Mouse (Mus musculus): ENCODE results near the gene Ppdpf.
A peak's percentile ranks its signal among the peaks of the same experiment; 100 is the strongest.
"Not testable (repeated sequence)": the region's sequence is repeated elsewhere in the genome, so short reads cannot be mapped to it uniquely, and the experiment has no call there.

Gene Ppdpf

DNA sequence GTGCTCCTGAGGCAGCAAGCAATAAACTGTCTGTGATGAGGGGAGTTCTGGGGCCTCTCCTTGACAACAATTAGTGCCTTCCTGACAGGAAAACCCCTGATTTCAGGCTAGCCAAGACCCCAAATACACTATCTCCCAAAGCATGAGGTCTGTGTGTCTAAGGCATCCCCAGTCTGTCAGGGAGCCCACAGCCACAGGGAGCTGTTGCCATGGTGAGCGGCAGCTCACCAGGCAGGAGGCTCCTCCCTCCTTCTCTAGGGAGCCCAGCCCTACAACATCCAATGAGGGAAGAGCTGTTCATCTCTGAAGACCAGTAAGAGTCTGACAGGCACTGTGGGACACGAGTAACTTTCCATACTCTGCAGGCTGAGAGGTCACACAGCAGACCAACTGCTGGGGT, 27.3 kb upstream of the Ppdpf start:
- no peak for DNase-seq

DNA sequence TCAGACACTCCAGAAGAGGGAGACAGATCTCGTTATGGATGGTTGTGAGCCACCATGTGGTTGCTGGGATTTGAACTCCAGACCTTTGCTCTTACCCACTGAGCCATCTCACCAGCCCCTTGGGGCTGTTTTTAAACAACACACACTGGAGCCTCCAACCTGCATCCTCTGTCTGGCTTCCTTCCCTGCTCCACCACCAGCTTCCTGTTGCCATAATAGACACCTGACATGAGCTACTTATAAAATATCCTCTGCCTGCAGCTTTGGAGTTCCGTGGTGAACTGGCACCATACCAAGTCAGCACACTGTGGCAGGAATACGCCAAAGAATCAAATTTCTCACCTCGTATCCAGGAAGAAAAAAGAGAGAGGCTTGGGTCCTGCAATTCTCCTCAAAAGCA, 26.2 kb upstream of the Ppdpf start:
- DNase-seq = no peak

DNA sequence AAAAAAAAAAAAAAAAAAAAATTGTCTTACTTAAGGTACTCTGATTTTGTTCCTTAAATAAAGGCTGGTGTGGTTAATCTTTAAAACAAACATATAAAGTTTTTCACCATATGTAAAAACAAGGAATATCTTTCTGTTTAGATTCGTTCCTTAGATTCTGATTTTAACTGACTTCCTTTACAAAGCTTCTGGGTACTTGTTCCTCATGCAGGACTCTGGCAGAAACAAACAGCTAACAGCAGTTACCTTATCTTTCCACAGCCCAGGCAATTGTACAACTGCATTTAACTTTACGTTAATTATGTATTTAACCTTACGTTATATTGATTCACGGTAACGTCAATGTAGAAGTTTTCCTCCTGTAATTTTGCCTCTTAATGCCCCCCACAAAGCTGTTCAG, 20.6 kb upstream of the Ppdpf start:
- no peak for DNase-seq

DNA sequence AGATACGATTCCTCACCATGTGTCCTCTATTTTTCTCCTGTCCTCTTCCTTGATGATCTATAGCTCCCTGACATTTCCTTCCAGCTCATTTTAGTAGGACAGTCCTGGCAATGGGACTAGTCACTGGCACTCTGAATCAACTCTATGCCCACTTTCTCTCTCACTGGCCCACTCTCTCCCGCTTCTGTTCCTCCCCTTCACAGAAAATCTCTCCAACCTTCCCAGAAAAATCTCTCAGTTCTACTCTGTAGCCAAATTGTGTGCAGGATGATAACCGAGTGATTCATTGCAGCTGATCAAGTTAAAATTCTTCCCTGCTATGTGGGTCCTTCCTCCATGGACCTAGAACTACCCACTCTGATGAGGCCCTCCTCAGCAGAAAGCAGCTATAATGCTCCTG, 12.4 kb upstream of the Ppdpf start:
- DNase-seq = no peak

DNA sequence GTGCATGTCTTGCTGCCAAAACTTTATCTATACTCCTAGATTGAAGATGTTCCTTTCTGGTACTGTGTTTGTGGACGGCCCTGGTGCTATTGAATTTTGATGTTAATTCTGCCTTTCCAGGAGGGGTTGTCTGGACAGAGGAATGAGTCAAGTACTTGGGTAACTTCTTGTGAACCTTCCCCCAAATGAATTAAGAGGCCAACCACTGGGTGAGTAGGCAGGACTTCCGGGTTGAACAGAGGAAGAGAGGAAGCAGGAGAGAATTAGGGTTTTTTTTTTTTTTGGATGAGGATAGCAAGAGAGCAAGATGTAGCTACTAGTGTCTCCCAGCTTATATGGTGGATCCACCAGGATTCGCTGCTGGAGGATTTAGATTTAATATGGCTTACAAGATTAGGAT, 9.0 kb upstream of the Ppdpf start:
- DNase-seq = no peak

DNA sequence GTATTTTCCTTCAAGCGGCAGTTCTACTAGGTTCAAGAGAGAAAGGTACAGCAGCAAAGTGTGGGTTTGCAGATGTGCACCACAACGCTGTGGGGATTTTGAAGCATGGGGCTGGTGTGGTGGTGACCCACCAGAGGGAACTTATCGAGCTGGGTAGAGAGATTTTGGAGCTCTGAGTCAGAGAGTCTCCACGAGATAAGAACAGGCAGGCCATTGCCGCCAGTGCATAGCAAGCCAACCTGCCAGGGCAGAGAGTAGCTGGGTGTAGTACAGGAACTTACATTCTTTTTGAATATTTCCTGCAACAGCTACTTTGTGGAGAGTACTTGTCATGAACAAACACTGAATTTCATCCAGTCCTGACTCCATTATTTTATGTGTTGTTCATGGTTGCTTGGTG, 8.6 kb upstream of the Ppdpf start:
- no peak for DNase-seq

DNA sequence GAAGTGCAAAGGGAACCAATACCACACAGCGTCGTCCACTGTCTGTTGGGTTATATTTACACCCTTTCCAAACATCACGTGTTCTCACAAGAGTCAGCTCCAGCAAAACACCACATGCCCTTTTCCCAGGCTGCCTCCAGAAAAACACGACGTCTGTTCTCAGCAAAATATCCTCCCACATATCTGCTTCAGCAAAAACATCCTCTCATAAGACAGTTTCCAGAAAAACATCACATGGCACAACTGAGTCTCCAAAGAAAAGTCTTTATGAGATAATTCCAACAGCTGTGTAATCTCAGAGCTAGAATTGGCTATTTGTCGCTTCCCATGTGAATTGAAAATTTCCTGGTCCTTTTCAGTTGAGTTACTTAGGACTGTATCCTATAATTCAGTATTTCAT, 6.1 kb upstream of the Ppdpf start:
- no peak for DNase-seq

DNA sequence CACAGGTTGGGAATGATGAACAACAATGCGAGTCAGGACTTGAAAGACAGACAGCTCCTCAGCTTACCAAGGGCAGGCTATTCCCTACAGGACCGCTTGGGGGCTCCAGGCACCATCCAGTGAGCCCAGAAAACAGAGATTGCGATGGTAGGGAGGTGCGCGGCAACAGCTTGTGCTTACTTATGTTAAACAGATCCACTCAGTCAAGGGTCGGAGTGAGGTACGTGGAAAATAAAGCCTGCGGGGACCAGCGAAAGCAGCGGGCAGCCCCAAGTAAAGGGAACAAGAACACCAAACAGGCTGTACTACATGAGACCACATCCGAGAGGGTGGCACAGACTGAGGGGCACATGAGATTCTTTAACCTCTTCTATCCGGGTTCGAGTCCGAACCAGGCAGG, 412 bp upstream of the Ppdpf start:
- peak; percentile 87 to 90 for DNase-seq

DNA sequence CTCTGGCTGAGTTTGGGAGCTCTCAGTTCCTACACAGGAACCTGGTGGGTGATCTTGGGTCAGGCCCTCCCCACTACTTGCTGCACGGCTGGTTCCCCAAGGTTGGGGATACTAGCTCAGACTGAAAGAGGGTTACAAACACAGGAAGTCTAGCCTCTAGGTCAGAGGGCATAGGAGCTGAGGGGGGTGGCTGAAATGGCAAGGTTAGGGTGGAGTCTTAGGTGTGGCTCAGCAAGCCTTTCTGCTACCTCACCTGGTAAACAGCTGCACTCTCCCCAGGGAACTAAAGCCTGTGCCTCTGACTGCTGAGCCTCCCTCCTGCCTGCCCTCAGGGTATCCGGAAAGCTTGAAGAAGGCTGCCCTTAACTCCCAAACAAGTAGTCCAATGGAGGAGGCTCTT, 1.6 kb downstream of the Ppdpf start:
- DNase-seq = peak; percentile 49 to 57

DNA sequence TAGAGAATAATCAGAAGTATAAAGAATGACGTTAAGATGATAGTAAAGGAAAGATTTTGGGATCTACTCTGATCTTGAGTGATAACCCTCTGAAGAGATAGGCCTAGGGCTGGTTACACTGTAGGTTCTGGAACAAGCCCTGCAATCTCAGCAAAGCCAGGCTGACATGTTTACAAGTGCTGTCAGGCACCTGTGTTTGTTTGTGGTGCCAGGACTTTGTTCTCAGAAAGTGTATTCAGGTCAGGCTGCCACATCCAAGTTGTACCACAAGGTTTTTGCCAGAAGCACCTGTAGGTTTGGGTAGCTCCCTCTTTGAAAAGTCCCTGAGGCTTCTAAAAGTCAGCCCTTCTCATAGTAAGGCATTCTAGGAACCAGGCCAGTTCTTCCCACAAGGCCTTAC, 2.3 kb downstream of the Ppdpf start:
- DNase-seq = no peak

DNA sequence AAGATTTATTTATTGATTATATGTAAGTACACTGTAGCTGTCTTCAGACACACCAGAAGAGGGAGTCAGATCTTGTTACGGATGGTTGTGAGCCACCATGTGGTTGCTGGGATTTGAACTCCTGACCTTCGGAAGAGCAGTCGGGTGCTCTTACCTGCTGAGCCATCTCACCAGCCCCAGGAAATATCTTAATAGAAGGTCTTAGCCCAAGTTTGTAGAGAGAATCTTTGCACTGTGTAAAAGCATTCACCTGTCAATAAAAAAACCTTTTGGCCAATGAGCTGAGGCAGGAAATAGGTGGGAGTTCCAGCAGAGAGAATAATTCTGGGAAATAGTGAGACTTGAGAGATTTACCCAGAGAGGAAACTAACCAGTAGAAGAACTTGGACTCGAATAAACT, 4.3 kb downstream of the Ppdpf start:
- not testable (repeated sequence) for DNase-seq

DNA sequence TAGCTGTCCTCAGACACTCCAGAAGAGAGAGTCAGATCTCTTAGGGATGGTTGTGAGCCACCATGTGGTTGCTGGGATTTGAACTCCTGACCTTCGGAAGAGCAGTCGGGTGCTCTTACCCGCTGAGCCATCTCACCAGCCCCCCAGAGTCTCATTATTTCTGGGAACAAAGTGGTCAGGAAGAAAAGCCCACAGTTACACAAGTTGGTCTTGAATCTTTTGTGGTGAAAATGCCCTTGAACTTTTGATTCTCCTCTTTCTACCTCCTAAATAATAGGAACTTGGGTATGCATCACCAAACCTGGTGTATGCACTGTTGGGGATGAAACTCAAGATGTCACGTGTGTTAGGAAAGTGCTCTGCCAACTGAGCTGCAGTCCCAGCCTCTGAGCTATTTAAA, 4.9 kb downstream of the Ppdpf start:
- DNase-seq = no peak

DNA sequence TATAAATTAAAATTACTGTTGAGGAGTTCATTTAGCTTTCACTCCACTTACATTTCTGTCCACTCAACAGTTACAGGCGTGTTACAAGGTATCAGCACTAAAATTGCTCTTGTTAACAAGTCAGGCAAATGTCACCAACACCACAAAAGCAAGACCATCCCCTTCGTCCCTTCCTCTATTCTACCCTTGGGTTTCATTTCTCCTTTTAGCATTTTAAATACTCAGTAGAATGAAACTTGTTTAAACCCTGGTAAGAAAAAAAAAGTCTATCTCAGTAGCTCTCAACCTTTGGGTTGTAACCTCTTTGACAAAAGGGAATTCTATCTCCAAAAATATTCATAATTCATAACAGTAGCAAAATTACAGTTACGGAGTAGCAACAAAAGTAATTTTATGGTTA, 6.0 kb downstream of the Ppdpf start:
- peak; percentile 35 to 50 for DNase-seq

DNA sequence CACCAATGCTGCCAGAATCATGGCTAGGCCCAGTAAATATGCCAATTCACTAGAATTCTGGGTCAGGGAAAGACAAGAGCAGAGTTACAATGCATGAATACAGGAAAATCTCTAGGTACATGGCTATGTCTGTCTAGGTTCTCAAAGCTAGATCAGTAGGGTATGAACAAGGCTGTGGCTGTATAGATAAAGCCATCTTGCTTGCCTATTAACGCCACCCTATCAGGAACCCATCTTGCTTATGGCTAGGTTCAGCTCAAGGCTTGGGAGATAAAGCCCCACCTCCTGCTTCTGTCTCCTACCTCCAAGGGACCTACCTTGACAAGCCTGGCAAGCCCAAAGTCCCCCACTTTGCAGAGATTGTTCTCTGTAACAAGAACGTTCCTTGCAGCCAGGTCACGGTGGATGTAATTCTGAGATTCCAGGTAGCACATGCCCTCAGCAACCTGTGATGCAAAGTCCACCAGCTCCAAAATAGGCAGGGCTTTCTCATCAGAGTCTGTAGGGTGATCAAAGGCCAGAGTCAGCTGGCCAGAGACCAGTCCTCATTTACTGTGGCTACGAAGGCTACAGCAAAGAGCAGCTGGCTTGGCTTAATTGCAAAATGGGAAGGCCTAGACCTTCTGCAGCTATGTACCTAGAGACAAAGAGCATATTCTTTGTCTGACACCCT, 9.7 kb downstream of the Ppdpf start:
- DNase-seq = no peak

DNA sequence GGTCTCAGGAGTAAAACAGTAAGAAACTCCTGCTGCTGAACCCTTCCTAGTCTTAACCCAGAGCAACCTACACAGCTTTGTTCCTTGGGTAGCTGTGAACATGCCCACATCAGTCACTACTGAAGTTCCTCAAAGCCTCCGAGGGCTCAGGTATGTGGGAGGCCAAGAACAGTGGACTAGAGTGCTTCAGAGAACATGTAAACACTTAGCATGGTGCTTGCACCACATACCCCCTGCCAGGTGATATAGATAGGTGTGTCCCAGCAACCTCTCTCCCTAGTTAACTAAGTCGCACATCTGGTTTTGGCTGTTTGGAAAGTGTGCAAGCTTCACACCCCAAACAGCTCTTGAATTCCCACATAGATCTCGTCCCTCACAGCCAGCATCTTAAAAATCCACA, 14.6 kb downstream of the Ppdpf start:
- no peak for DNase-seq

DNA sequence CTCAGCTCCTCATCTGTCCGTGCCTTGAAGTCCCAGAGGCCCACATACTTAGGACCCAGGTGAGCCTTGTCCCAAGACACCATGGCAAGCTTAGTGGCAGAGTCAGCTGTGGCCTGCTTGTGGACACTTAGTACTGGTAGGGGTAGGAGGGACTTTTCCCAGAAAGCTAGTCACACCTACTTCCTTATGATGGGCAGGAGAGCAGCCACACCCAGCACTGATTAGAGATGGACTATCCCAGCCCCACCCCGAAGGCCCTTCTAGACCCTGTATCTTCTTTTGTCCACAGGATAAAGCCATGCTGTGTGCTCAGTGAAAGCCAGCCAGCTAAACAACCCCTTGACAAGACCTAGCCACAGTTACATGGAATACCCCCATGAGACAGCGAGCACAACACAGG, 15.4 kb downstream of the Ppdpf start, which contains the start of gene Ptk6:
Gene Ptk6, minus strand, starts transcription at position 368 of the 400 bp plus-strand sequence.
- no peak for DNase-seq

DNA sequence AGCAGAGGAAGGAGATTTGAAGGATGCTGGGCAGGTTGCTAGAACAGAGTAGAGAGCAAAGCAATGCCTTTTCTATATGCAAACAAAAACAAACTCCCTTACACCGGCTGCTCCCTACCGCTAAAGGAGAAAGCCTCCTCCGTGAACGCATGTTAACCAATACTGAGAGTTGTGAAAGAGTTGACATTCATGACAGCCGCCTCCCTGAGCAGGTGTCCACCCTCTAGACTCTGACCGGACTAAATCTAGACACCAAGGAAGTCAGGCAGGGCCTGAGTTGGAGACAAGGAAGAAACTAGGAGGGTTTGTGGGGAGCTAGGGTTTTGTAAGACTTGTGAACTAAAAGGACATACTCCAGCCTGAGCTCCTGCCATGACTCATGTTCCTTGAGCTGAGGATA, 15.8 kb downstream of the Ppdpf start:
- no peak for DNase-seq

DNA sequence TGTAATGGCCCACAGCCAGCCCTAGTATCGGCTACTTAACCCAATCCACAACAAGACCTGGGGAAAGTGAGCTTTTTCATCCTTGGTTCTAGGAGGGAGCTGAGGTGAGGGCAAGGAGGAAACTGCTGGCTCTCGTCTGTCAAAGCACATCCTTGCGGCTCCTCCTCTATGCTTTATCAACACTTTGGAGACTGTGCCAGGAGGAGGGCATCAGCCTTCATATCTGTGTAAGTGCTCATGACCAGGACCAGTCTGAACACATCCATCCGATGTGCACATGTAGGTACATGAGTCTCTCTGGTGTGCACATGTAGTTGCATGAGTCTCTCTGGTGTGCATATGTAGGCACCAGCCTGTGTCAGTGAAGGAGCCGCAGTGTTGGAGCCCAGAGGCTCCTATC, 18.6 kb downstream of the Ppdpf start:
- no peak for DNase-seq

DNA sequence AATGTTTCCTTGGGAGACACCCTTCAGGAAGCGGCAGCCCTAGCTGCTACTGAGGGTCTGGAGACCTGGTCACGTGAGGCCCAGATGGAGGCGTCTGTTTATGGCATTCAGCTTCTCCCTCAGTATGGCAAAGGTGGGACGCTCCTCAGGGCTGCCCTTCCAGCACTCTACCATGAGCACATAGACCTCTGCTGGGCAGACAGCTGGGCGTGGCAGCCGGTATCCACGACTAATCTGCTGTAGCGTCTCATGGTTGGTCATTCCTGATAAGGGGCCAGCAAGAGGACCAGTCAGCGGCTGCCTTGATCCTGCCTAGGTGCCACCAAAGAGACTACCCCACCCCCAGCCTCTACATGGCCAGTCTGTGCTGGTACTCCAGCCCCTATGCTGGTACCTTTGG, 19.1 kb downstream of the Ppdpf start:
- DNase-seq = no peak

DNA sequence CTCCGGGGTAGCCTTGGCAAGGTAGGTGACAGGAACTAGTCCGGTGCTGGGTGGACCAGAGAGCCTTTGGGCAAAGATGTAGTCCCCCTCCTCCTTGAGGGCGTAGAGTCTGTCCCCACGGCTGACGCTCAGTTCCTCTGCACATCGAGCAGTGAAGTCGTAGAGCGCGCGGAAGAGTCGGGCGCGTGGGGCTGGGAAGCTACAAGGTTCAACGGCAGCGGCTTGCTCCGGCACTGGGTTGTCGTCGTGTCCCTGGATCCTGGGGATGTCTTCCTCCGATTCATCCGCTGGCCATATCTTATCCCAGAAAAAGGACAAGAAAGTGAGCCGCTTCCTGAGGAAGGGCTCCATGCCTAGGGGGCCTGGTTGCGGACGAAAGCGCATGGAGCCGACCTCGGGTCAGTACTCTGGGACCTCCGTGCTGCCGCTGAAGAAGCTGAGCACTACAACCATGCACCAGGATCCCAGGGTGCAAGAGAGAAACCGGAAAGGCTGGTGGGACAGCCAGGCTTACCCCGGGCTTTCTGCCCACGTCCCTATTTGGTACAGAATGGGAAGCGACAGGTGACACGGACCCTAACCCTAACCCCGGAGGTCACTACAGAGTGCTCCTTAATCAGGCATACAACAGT, 25.5 kb downstream of the Ppdpf start:
- peak; percentile 38 to 44 for DNase-seq

DNA sequence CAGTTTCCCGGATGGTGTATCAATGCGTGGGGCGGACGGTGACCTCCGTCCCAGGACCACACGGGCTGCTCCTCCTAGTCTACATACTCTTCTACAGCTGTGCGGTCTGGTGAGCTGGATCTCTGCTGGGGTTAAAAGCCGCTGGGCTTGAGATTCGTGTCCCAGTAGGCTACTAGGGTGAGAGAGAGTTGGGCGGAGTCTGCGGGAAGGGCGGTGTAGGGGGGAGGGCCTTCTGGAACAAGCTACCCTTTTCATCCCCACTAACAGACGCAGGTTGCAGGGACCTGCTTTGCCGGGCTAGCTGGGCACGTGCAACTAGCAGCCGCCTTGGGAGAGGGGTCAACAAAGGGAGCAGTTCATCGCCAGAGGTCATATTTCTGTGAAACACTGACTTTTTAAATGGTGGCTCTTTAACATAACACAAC, 26.0 kb downstream of the Ppdpf start, which contains the start of gene Srms:
Gene Srms, minus strand, starts transcription at position 165 of the 425 bp plus-strand sequence.
- peak; percentile 47 to 53 for DNase-seq

DNA sequence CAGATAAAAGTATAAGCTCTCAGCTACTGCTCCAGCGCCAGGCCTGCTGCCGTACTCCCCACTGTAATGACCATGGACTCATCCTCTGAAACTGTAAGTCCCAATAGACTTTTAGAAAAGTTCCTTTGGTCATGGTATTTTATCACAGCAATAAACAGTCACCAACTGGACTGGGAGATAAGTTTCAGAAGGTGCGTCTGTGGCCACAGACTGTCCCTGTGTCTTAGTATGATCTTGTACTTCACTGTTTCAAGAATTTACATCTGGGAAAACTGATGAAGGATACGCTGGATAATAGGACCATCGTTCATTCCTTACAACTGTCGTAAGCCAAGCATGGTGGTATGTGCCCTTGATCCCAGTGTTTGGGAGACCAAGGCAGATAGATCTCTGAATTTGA, 29.0 kb downstream of the Ppdpf start:
- no peak for DNase-seq

DNA sequence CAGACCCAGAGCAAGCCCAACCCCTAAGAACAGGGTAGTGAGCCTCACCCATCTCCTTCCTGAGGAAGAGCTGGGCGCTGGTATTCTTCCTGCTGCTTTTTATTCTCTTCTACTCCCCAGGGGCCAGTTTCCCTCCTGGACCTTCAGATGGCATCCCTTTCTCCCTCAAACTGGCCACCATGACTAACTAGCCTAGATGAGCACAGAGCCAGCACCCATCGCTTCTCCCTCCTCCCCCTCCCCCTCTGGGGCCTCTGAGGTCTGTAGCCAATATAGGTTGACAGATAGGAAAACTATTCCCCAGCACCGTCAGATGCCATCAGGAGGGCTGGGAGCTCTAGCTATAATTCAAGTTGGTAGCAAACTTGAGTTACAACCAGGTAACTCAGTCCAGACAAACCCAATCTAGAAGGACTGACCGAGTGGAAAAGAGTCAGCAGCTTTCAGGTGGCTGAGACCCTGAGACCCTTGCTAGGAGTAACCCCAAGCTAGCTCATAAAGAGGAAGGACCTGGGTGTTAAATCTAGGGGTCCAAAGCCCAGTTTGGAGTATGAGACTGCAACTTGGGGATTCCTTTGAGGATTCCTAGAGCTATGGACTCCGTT, 31.9 kb downstream of the Ppdpf start:
- DNase-seq = peak; percentile 25 to 36

DNA sequence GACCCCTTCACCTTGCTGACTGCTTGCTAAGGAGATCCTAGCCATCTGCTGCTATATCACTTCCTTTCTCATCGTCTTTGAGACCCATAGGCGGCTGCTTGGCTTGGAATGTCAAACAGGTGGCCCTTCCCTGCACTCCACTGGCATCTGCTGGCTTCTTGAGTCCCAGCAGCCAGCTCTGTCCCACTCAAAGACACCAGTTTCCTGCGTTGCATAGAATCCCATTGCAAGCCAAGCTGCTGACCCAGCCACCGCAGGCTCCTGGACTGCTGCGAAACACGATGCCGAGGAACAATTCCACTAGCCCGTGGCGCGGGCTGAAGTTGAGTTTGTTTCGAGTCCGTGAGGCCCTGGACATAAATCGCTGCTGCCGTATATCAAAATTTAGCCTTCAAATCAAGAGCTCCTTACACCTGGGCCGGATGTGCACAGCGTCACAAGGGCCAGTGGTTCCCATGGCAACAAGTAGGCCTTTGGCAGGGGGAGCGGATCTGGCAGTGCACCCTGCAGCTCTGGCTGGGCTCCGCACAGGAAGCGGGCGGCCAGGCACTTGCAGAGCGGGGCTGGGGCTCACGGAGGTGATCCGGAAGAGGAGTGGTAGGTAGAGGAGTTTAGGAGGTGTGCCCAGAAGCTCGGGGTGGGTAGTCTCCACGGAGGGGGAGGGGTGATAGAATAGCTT, 32.6 kb downstream of the Ppdpf start, which contains the start of gene Fndc11:
Gene Fndc11, plus strand, starts transcription at position 476 of the 679 bp plus-strand sequence.
- peak; percentile 88 to 91 for DNase-seq
